Mouse (Mus musculus): ENCODE measurements at regions not wholly inside any gene's neighbourhood (a gene's known extent, or its start where the extent isn't known, plus 50 kb on each side); places are given as distances from the start of the nearest gene placed in this dataset.
A peak's percentile ranks its signal among the peaks of the same experiment; 100 is the strongest.

DNA sequence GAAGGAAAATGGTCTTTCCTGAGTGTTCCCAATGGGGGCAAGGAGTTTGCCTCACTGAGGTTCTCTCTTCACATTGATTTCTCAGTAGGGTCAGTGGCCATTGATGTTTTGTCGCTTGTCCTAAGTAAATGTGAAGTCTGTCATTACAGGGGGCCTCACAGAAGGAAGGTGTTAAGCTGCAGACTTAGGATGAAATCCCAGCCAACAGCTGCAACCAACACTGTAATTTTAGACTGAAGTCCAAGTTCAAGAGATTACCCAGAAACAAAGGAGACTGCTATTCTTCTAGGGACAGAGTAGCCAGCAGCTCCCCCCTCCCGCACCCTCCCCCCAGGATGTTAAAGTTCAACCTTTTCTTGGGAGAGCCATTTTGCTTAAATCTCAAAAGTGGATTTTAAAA lies 176.0 kb downstream of the Tmsb4x start:
- intact Hi-C loops (cut with DNase I), result loop anchor here (5.0 to 10.0 kb wide), 3 partner anchors 69 to 371 kb away; partner anchors contain the start of gene Tmsb4x
- H3K4me3 ChIP-seq, result no peak overlapping the region
- no peak overlapping the region for H3K9ac ChIP-seq (ENCODE audit: low read depth, low read length)
- TF ChIP-seq EP300 (IDR thresholded peaks at IDR 0.05; ENCODE audit: insufficient read depth, low read depth, low read length) (no peak), POLR2A (IDR thresholded peaks at IDR 0.05; ENCODE audit: insufficient read depth, low read depth, low read length) (no peak), CTCF (IDR thresholded peaks at IDR 0.05) (no peak)
- peak overlapping the region; percentile 76 for H3K27ac ChIP-seq
- H3K27me3 ChIP-seq (ENCODE audit: control insufficient read depth, insufficient read depth, low read length), result no peaks in the 10 kb centered on the region
- no peaks in the 10 kb centered on the region for H3K36me3 ChIP-seq (ENCODE audit: control insufficient read depth, insufficient read depth, low read length)
- H3K4me1 ChIP-seq (ENCODE audit: control insufficient read depth, insufficient read depth, low read length), result peaks cover 2% of the 10 kb centered on the region
- WGBS, result 80% methylated on average over 2 of the region's 2 CpGs
- no peak for DNase-seq
- no peaks in the 10 kb centered on the region for H3K79me2 ChIP-seq (replicated peaks; ENCODE audit: control insufficient read depth, insufficient read depth, low read length)

GRCm38 (mm10) chrX:167032586-167032985 lies 176.5 kb downstream of the Tmsb4x start:
- Histone ChIP-seq H3K36me3 (ENCODE audit: control insufficient read depth, insufficient read depth, low read length) (no peaks in the 10 kb centered on the region), H3K4me1 (ENCODE audit: control insufficient read depth, insufficient read depth, low read length) (peaks cover 2% of the 10 kb centered on the region), H3K9ac (ENCODE audit: low read depth, low read length) (no peak overlapping the region), H3K4me3 (no peak overlapping the region), H3K27me3 (ENCODE audit: control insufficient read depth, insufficient read depth, low read length) (no peaks in the 10 kb centered on the region), H3K79me2 (replicated peaks; ENCODE audit: control insufficient read depth, insufficient read depth, low read length) (no peaks in the 10 kb centered on the region), H3K27ac (peak overlapping the region; percentile 76)
- DNase-seq, result peak in 1 of 2 experiments; percentile 24
- intact Hi-C loops (cut with DNase I), result loop anchor here (5.0 to 10.0 kb wide), 3 partner anchors 70 to 370 kb away; partner anchors contain the start of gene Tmsb4x
- TF ChIP-seq CTCF (IDR thresholded peaks at IDR 0.05), result no peak
- TF ChIP-seq POLR2A (IDR thresholded peaks at IDR 0.05; ENCODE audit: insufficient read depth, low read depth, low read length), result no peak
- 0 out of 2 replicates have a peak, but pooled peaks have one; percentile 39 for TF ChIP-seq EP300 (IDR thresholded peaks at IDR 0.05; ENCODE audit: insufficient read depth, low read depth, low read length)
- 34% methylated on average over 3 of the region's 3 CpGs for WGBS

DNA sequence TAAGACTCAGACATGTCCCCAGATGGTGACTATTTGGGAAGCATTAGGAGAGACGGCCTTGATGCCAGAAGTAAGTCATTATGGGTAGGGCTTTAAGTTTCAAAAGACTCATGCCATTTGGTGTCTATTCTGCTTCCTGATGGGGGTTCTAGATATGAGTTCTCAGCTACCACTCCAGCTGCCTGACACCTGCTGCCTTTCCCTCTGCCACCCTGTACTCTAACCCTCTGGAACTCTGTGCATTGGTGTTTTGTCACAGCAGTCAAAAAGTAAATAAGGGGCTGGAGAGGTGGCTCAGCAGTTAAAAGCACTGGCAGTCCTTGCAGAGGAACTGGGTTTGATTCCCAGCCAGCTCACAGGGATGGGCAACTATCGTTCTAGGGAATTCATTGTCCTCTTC lies 177.6 kb downstream of the Tmsb4x start:
- no peak for DNase-seq
- H3K4me1 ChIP-seq (ENCODE audit: control insufficient read depth, insufficient read depth, low read length), result peaks cover 2% of the 10 kb centered on the region
- H3K79me2 ChIP-seq (replicated peaks; ENCODE audit: control insufficient read depth, insufficient read depth, low read length), result no peaks in the 10 kb centered on the region
- no peak overlapping the region for H3K9ac ChIP-seq (ENCODE audit: low read depth, low read length)
- H3K27ac ChIP-seq, result peak overlapping the region; percentile 73
- H3K36me3 ChIP-seq (ENCODE audit: control insufficient read depth, insufficient read depth, low read length), result no peaks in the 10 kb centered on the region
- 65% methylated on average over 2 of the region's 2 CpGs for WGBS
- TF ChIP-seq EP300 (IDR thresholded peaks at IDR 0.05; ENCODE audit: insufficient read depth, low read depth, low read length) (no peak), CTCF (IDR thresholded peaks at IDR 0.05) (no peak; the same call in 1 of the 2 replicates), POLR2A (IDR thresholded peaks at IDR 0.05; ENCODE audit: insufficient read depth, low read depth, low read length) (no peak)
- no peaks in the 10 kb centered on the region for H3K27me3 ChIP-seq (ENCODE audit: control insufficient read depth, insufficient read depth, low read length)
- intact Hi-C loops (cut with DNase I), result loop anchor here (5.0 to 10.0 kb wide), 3 partner anchors 71 to 369 kb away; partner anchors contain the start of gene Tmsb4x
- no peak overlapping the region for H3K4me3 ChIP-seq

- no peak for DNase-seq
- H3K4me3 ChIP-seq, result no peak overlapping the region
- H3K27me3 ChIP-seq (ENCODE audit: control insufficient read depth, insufficient read depth, low read length), result no peaks in the 10 kb centered on the region
- no peaks in the 10 kb centered on the region for H3K4me1 ChIP-seq (ENCODE audit: control insufficient read depth, insufficient read depth, low read length)
- 46% methylated on average over 2 of the region's 2 CpGs for WGBS
- no peak overlapping the region for H3K9ac ChIP-seq (ENCODE audit: low read depth, low read length)
- no peaks in the 10 kb centered on the region for H3K79me2 ChIP-seq (replicated peaks; ENCODE audit: control insufficient read depth, insufficient read depth, low read length)
- TF ChIP-seq CTCF (IDR thresholded peaks at IDR 0.05) (peak; percentile 47), EP300 (IDR thresholded peaks at IDR 0.05; ENCODE audit: insufficient read depth, low read depth, low read length) (no peak)
- intact Hi-C loops (cut with DNase I), result loop anchor here (5.0 kb wide), 1 partner anchor 132 kb away; no protein-coding TSS in a partner anchor
- no peaks in the 10 kb centered on the region for H3K36me3 ChIP-seq (ENCODE audit: control insufficient read depth, insufficient read depth, low read length)
- no peak overlapping the region for H3K27ac ChIP-seq
These were observed 193.5 kb downstream of the Tmsb4x start for GRCm38 (mm10) chrX:167015602-167016001.

DNA sequence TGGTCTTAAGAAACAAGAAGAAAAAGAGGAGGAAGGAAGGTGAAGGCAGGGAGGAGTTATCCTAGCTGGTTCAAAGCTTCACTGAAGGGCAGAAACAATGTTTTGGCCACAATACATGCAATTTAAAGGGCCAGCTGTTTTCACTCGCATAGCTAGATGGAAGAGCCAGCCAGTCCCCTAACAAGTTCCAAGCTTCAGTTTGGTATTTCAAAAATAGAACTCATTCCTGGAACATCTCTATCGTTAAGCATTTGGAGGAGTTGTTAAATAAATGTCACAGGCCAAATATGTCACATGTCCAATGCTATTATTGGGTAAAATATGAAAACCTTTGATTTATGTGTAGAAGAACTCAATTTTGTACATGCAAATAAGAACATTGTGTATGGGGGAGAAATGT lies 194.8 kb downstream of the Tmsb4x start:
- 37% methylated on average over 2 of the region's 2 CpGs for WGBS
- Histone ChIP-seq H3K27ac (peak overlapping the region; percentile 1; the same call in 1 of the 2 replicates), H3K79me2 (replicated peaks; ENCODE audit: control insufficient read depth, insufficient read depth, low read length) (no peaks in the 10 kb centered on the region), H3K9ac (ENCODE audit: low read depth, low read length) (no peak overlapping the region), H3K36me3 (ENCODE audit: control insufficient read depth, insufficient read depth, low read length) (no peaks in the 10 kb centered on the region), H3K4me1 (ENCODE audit: control insufficient read depth, insufficient read depth, low read length) (no peaks in the 10 kb centered on the region), H3K27me3 (ENCODE audit: control insufficient read depth, insufficient read depth, low read length) (no peaks in the 10 kb centered on the region), H3K4me3 (no peak overlapping the region)
- TF ChIP-seq CTCF (IDR thresholded peaks at IDR 0.05), result no peak
- TF ChIP-seq POLR2A (IDR thresholded peaks at IDR 0.05; ENCODE audit: insufficient read depth, low read depth, low read length), result no peak
- no peak for TF ChIP-seq EP300 (IDR thresholded peaks at IDR 0.05; ENCODE audit: insufficient read depth, low read depth, low read length)
- DNase-seq, result no peak
- intact Hi-C loops (cut with DNase I), result no loop called here

DNA sequence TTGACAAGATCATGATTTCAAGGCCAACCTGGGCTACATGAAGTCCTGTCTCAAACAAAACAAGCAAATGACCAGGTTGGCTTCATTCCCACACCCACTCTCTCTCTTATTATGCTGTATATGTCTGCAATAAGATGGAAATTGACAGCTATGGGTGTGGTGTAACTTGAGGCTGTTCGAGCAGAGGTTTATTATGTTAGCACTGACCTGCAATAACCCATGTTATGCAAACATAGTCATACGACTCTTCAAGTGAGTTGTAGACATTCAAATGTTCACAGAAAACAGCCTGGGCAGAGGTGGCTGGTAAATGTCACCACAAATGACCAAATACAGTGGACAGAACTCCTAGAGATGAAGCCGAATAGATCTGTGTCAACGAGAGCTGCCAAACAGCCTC lies 196.2 kb downstream of the Tmsb4x start:
- Histone ChIP-seq H3K79me2 (replicated peaks; ENCODE audit: control insufficient read depth, insufficient read depth, low read length) (no peaks in the 10 kb centered on the region), H3K27ac (no peak overlapping the region), H3K27me3 (ENCODE audit: control insufficient read depth, insufficient read depth, low read length) (no peaks in the 10 kb centered on the region), H3K36me3 (ENCODE audit: control insufficient read depth, insufficient read depth, low read length) (no peaks in the 10 kb centered on the region), H3K4me1 (ENCODE audit: control insufficient read depth, insufficient read depth, low read length) (no peaks in the 10 kb centered on the region), H3K9ac (ENCODE audit: low read depth, low read length) (no peak overlapping the region), H3K4me3 (no peak overlapping the region)
- TF ChIP-seq POLR2A (IDR thresholded peaks at IDR 0.05; ENCODE audit: insufficient read depth, low read depth, low read length), result no peak
- no peak for TF ChIP-seq CTCF (IDR thresholded peaks at IDR 0.05)
- no peak for TF ChIP-seq EP300 (IDR thresholded peaks at IDR 0.05; ENCODE audit: insufficient read depth, low read depth, low read length)
- intact Hi-C loops (cut with DNase I), result loop anchor here (2.0 kb wide), 1 partner anchor 352 kb away; no protein-coding TSS in a partner anchor
- DNase-seq, result no peak
- 68% methylated on average over 4 of the region's 4 CpGs for WGBS
